Mouse (Mus musculus) liver, adult 2 months (tissue): ENCODE results near the gene Tenm2. TPM values are rescaled to one million over a fixed set of nuclear protein-coding genes. Genes with fewer than 3 reads are reported as not detected.

ENCODE experiments used
- DNase-seq: peaks from one replicate; pipeline ENCODE4 v3.0.0-alpha.2; 2011; ENCODE audit warnings: low read depth, low spot score; ENCODE audit errors: extremely low read depth
- H3K27ac ChIP-seq: fragments of 200-500 bp; replicated peaks from 2 replicates; pipeline ENCODE4 v1.5.1; 2012; ENCODE audit warnings: low read depth, mild to moderate bottlenecking, control low read depth, inconsistent platforms, low read length; ENCODE audit not compliant: insufficient read depth
- H3K27me3 ChIP-seq: fragments of 200-500 bp; 2 replicates; pipeline ENCODE4 v1.6.1; 2012; ENCODE audit warnings: mild to moderate bottlenecking, moderate library complexity, low read length, inconsistent platforms; ENCODE audit not compliant: control insufficient read depth, insufficient read depth
- H3K36me3 ChIP-seq: fragments of 200-500 bp; 2 replicates; pipeline ENCODE4 v1.6.1; 2012; ENCODE audit warnings: low read length, inconsistent platforms; ENCODE audit not compliant: control insufficient read depth, insufficient read depth
- H3K4me1 ChIP-seq: fragments of 200-500 bp; 2 replicates; pipeline ENCODE4 v1.6.1; 2011; ENCODE audit warnings: low read length; ENCODE audit not compliant: control insufficient read depth, insufficient read depth
- H3K4me3 ChIP-seq: fragments of 200-500 bp; 2 replicates; pipeline ENCODE4 v1.5.1; 2011; ENCODE audit warnings: low read depth, mild to moderate bottlenecking, control low read depth, low read length, moderate library complexity; ENCODE audit not compliant: insufficient read depth
- H3K79me2 ChIP-seq: fragments of 200-500 bp; 2 replicates; pipeline ENCODE4 v1.6.1; 2012; ENCODE audit warnings: inconsistent platforms, mild to moderate bottlenecking, low read length, moderate library complexity; ENCODE audit not compliant: control insufficient read depth, insufficient read depth
- H3K9ac ChIP-seq: fragments of 200-500 bp; 2 replicates; pipeline ENCODE4 v1.6.1; 2012; ENCODE audit warnings: low read depth, mild to moderate bottlenecking, control low read depth, inconsistent platforms, low read length
- CTCF ChIP-seq: fragments of 200-500 bp; IDR thresholded peaks from 2 replicates; pipeline ENCODE4 v1.5.1; 2011; ENCODE audit warnings: low read depth, low read length, control low read depth
- POLR2A ChIP-seq: fragments of 200-500 bp; IDR thresholded peaks from 2 replicates; pipeline ENCODE4 v1.6.1; 2011; ENCODE audit warnings: low read length, control low read depth; ENCODE audit not compliant: insufficient read depth; ENCODE audit errors: extremely low read depth
- WGBS: fragments of 180-500 bp; shearing (Covaris S2); methylation state at CpG from one replicate; pipeline ENCODE4 v1.1.7; 2018; 5-methylcytosine and 5-hydroxymethylcytosine counted together
- polyA plus RNA-seq: library from polyadenylated mRNA; depleted of rRNA; stranded (reverse); fragments of >200 nt; gene quantifications from 2 replicates; pipeline ENCODE4 v1.2.3, GENCODE M21; 2012
- total RNA-seq: library from RNA; depleted of rRNA; stranded (reverse); fragments of >200 nt; gene quantifications from 2 replicates; pipeline ENCODE4 v1.2.3, GENCODE M21; 2014

The Tenm2 gene
- total and polyA plus RNA-seq, 2 experiments: not detected

DNA sequence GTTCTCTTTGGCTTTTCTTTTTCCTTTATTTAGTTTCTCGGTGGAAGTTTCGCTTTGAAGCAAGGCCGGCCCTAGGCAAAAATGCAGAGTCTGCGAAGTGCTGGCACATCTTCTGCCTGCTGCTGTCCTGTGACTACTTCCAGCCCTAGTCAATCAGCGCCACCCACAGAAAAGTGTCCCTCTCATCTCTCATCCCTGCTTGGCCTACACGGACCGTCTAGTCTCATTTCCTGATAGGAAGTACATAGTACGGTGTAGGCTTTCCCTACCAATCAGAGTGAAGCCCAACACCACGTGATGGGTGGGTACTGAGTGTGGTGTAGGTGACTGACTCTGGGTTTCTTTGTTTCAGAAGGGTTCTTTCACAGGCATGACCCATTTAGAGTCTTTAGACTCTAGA, 783.3 kb downstream of the Tenm2 start:
- Histone ChIP-seq H3K79me2 (no peaks in the 10 kb centered on the region), H3K9ac (no peak overlapping the region), H3K4me1 (no peaks in the 10 kb centered on the region), H3K4me3 (no peak overlapping the region), H3K36me3 (no peaks in the 10 kb centered on the region), H3K27me3 (no peaks in the 10 kb centered on the region), H3K27ac (no peak overlapping the region)
- 74% methylated on average over 9 of the region's 9 CpGs for WGBS
- TF ChIP-seq CTCF (no peak), POLR2A (no peak)
- peak; percentile 6 for DNase-seq

DNA sequence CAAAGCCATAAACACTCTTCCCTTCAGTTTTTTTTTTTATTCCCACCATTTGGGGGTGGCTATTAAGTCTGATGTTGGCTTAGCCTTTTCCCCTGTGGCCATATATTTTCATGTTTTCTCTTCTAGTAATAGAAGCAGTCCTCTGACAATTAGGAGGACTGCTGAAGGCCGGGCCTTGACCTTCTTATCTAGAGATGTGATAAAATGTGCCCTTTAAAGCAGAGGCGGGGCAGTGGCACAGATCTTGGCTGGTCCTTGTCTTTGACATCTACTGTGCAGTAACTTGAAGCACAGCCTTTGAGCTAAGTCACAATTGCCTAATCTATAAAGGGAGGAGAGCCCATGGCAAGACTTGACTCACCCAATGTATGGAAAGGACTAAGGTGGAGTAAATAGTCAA, 789.4 kb downstream of the Tenm2 start:
- no peak overlapping the region for H3K4me3 ChIP-seq
- H3K27me3 ChIP-seq: no peaks in the 10 kb centered on the region
- no peak for DNase-seq
- TF ChIP-seq POLR2A: no peak
- TF ChIP-seq CTCF: no peak
- H3K27ac ChIP-seq: no peak overlapping the region
- no peaks in the 10 kb centered on the region for H3K4me1 ChIP-seq
- no peaks in the 10 kb centered on the region for H3K36me3 ChIP-seq
- WGBS: 47% methylated on average over 2 of the region's 2 CpGs
- no peak overlapping the region for H3K9ac ChIP-seq
- no peaks in the 10 kb centered on the region for H3K79me2 ChIP-seq

DNA sequence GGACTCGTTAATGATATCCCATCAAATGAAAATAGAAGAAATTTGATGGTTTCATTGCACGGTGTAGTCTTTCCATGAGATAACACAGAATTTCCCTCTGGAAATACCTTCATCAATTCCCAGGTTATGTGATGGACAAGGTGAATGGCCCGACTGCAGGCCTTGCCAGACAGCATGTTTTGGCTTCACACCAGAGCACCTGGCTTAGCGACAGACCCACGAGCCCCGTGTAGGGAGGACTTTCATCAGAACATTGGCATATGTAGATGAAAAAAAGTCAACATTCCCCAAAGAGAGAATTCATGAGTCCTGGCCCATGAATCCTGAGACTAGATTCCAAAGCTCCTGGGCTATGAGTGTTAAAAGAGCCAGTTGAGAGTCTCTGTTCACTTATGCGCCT, 791.9 kb downstream of the Tenm2 start:
- 87% methylated on average over 7 of the region's 7 CpGs for WGBS
- no peak for DNase-seq

DNA sequence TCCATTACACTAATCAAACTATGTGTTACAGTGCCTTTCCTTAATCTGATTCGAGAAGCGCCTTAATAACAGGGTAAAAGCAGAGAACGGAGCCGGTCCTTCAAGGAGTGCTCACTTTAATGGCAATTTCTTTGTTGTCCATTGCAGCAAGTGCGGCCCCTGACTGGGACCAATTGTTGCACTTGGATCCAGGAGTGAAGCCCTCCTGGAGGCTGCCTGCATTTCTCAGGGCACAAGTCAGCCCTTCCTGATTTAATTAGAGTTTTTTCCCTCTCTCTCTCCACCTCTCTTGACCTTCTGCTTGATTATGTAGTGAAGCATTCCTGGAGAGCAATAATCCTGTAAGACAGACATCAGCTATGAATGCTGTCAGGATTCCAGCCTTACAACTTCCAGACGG, 794.0 kb downstream of the Tenm2 start:
- H3K9ac ChIP-seq: no peak overlapping the region
- no peaks in the 10 kb centered on the region for H3K36me3 ChIP-seq
- TF ChIP-seq POLR2A (no peak), CTCF (no peak)
- H3K4me3 ChIP-seq: no peak overlapping the region
- no peak overlapping the region for H3K27ac ChIP-seq
- H3K79me2 ChIP-seq: no peaks in the 10 kb centered on the region
- no peaks in the 10 kb centered on the region for H3K4me1 ChIP-seq
- no peaks in the 10 kb centered on the region for H3K27me3 ChIP-seq
- no peak for DNase-seq
- WGBS: 46% methylated on average over 6 of the region's 6 CpGs

More for the DNA sequence above, 791.9 kb downstream of the Tenm2 start:
- H3K36me3 ChIP-seq: no peaks in the 10 kb centered on the region
- no peaks in the 10 kb centered on the region for H3K27me3 ChIP-seq
- no peak overlapping the region for H3K9ac ChIP-seq
- H3K79me2 ChIP-seq: no peaks in the 10 kb centered on the region
- H3K27ac ChIP-seq: no peak overlapping the region
- no peak overlapping the region for H3K4me3 ChIP-seq
- no peak for TF ChIP-seq POLR2A
- TF ChIP-seq CTCF: no peak
- H3K4me1 ChIP-seq: no peaks in the 10 kb centered on the region

DNA sequence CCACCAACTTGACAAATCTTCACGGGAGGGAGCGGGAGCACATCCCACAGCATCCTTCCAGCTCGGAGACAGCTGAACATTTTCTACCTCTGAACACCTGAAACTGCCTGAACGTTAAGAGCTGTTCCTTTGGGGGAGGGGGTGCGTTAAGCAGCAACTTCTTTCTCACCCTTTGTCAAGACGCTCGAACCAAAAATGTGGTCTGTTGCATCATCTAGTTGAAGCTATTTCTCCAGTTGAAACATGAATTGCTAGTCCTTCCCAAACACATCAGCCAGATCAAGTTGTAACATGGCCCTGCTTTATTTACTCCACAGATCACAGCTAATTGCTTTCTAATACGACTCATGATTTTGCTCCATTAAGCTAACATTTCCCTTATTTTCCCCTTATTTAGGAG, 799.5 kb downstream of the Tenm2 start:
- H3K27me3 ChIP-seq: no peaks in the 10 kb centered on the region
- TF ChIP-seq POLR2A: no peak
- TF ChIP-seq CTCF: no peak
- no peak overlapping the region for H3K9ac ChIP-seq
- H3K27ac ChIP-seq: no peak overlapping the region
- 39% methylated on average over 8 of the region's 8 CpGs for WGBS
- H3K79me2 ChIP-seq: no peaks in the 10 kb centered on the region
- H3K36me3 ChIP-seq: no peaks in the 10 kb centered on the region
- no peak for DNase-seq
- H3K4me1 ChIP-seq: no peaks in the 10 kb centered on the region
- no peak overlapping the region for H3K4me3 ChIP-seq

DNA sequence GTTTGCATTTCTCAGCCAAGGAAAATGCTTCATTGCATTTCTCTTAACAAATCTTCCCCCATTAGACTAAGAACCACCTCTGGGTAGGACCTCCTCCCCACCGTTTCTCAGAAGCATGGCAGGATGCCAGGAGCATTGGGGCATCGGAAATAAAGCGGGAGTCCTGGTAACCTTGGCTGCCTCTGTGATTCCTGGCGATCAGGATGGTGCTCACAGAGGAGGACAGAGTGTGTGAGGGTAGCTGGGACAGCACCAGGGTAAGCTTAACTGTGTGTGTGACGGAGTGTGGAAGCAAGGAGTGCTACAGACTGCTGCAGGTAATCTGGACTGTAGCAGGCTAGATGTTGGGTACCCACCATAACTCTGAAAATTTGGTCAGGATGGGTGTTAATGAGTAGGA, 806.8 kb downstream of the Tenm2 start:
- Histone ChIP-seq H3K36me3 (no peaks in the 10 kb centered on the region), H3K4me3 (no peak overlapping the region), H3K27me3 (no peaks in the 10 kb centered on the region), H3K27ac (no peak overlapping the region), H3K79me2 (no peaks in the 10 kb centered on the region), H3K4me1 (no peaks in the 10 kb centered on the region), H3K9ac (no peak overlapping the region)
- no peak for DNase-seq
- TF ChIP-seq POLR2A: no peak
- no peak for TF ChIP-seq CTCF
- WGBS: 62% methylated on average over 5 of the region's 5 CpGs
